Mouse (Mus musculus): Measurements from ENCODE around the gene Gimap7. TPM values are rescaled to one million over a fixed set of nuclear protein-coding genes. Genes with fewer than 3 reads are reported as not detected.
A peak's percentile ranks its signal among the peaks of the same experiment; 100 is the strongest.

Gimap7 gene
- total RNA-seq, 4 experiments from 2014 or later: 0.28 to 0.83 (median 0.52) TPM; not detected in 1

GRCm38 (mm10) chr6:48741711-48742206, 23.3 kb downstream of the Gimap7 start:
- no peak for DNase-seq

GRCm38 (mm10) chr6:48742422-48743351, 24.3 kb downstream of the Gimap7 start:
- DNase-seq: no peak

DNA sequence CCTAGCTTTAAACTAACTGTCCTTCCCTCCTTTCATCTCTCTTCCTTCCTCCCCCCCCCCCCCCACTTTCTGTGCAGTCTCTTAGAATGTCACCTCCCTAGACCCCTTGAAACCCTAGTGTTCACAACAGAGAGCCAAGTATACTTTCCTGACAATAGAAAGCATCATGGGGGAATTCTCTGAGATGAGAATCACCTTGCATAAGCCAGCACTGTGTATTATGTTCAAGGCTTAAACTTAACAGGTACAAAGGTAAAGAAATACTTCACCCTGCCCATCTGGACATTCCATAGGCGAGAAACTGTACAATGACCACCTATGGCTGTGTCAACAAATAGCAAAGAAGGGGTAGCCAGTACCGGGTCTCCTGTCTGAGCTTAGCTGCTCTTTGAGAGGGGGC, 27.1 kb downstream of the Gimap7 start:
- DNase-seq: no peak

DNA sequence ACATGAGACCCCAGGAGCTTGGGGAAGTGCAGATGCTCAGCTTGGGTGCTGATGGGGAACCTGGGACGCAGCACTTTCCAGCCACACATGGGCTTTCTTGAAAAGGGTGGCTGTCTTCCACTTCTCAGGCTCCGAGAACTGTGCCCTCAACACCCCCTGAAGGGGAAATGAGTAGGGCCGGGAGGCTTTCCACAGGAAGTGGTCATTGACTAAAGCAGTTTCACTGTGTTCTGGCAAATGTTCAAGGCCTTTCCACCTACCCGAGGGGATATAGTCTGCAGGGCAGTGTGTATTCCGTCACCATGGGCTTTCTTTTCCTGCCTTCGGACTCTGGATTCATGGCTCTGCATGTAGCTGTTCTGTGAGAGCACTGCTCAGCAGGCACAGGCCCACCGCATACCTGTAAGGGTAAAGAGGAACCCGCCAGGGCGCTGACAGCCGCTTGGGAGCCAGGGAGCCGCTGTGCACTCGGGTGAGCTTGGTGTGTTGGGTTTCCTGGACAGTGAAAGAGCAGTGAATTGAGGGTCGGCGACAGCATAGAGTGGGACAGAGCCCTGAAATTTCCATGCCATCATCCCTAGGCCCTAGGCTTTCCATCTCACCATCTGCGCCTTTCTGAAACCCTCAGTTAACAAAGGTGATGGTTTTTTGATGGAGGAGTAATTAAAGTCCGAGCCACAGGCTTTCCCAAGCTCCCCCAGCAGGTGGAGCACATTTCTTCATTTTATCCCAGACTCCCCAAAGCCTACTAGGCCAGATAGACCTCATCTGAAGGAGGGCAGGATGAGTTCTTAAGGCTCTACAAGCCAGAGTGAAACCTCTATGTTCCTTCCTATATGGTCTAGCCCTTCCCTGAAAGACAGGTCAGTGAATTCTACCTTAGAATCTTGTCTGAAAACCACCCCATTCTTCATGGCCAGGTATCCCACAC, 27.8 kb downstream of the Gimap7 start, which contains the start of gene Gimap5:
Gimap5 (plus strand) TSS at position 239 of the 931 bp plus-strand sequence.
- peak; percentile 62 for DNase-seq

GRCm38 (mm10) chr6:48747091-48747966, 28.9 kb downstream of the Gimap7 start:
- DNase-seq: no peak

DNA sequence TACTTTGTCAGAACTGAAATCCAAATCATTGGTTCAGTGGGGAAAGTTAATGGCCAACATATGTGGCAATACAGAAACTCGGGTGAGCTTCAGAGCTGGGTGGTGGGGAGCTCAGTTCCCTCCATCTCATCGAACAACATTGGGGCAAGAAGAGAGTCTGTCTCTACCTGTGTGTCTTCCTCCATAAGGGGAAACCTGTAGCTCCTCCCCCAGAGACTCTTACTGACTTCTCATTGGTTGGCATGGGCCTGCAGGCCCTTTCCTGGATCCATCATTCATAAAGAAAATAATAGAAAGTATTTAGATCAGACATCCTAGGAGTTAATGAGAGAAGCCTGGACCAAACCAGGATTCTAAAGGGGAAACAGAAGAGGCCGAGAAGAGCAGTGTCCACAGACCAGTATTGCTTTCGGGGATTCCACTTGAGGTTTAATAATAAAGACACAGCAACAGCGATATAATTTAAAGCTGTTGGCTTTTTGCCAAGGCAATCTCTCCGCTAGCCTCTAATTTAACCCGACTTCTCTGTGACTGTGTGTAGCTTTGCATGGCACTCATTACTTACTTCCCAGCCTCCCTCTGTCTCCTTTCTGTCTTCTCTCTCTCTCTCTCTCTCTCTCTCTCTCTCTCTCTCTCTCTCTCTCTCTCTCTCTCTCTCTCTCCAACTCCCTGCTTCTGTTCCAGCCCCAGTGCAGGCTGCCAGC, 45.3 kb downstream of the Gimap7 start:
- no peak for DNase-seq

GRCm38 (mm10) chr6:48764496-48764895, 46.1 kb downstream of the Gimap7 start:
- DNase-seq: peak; percentile 27

DNA sequence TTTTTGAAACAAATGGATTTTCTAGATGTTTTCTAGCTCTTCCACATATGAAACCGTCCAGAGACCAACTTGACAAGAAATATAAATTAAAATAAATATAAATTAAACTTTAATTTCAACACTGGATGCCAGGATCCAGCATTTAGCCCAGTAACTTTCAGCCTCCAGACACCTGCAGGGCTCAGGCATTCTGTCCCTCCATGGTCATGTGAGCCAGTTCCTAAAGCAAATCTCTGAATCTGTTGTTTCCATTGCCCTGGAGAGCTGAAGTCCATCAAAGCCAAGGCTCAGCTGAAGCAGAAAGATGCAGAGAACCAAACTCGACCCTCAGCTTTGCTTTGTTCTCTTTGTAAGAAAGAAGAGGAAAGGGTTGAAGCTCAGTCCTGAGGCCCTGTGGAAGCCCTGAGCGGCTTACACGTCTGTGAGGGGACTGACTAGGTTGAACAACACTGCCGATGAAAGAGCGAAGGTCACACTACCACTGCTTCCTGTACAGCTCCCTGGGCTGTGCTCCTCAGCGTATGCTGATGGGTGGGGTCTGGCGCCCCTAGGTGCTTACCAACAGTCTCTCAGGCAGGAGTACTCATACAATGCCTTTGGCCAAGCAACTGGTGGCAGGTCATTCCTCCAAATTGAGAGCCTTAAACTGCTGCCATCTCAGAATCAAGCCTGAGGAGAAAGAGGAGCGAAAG, 49.9 kb downstream of the Gimap7 start:
- no peak for DNase-seq

DNA sequence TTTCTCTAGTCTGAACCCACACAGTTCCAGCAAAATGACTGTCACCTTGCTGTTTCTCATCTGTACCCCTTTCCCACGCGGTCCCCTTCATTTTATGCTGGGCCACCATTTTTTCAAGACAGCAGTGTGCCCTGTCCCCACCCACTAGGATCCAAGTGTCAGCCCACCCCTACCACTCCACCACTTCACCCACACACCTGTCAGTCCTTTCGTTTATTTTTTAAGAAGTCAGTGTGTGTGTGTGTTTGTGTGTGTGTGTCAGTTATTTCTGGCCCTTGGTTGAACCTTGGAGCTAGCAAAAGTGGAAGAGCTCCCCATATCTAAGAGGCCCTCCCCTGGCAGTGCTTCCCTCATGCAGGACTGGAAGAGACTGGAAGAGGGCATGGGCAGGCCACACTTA, 50.5 kb downstream of the Gimap7 start:
- no peak for DNase-seq

DNA sequence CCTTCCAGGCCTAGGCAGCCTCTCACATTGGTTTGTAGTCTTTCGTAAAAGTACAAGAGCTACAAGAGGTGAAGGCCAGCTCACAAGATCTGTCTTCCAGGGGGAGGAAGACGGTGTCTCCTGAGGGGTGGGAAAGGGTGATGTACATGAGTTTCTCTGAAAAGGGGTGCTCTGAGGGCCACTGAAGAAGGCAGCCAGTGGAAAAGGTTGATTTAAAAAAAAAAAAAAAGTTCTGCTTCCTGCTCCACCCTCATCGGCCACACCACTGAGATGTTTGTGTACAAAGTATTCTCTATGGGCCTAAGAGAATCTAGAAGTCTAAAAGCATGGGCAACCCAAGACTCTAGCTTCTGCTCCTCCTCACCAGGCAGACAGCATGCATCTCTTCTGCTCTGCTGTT, 52.3 kb downstream of the Gimap7 start, which contains the start of gene Gimap3:
Gimap3 (minus strand) TSS at position 156 of the 400 bp plus-strand sequence.
- DNase-seq: no peak

GRCm38 (mm10) chr6:48772030-48772429, 53.6 kb downstream of the Gimap7 start:
- DNase-seq: peak; percentile 66

Other genes with a start within 250 kb of the Gimap7 start
- gene Atp6v0e2, start 181.0 kb upstream of the Gimap7 start, total RNA-seq (2022): 100 to 1,000 TPM; 100 to 130 (median 113) TPM
- gene Lrrc61, start 163.8 kb upstream of the Gimap7 start, total RNA-seq (2022): 10 to 100 TPM; 45.6 to 49.5 (median 49.1) TPM
- gene Rarres2, start 145.8 kb upstream of the Gimap7 start, total RNA-seq (2022): 100 to 1,000 TPM in 1 of 4 experiments, 10 to 100 TPM in 3; 68.8 to 138 (median 88.5) TPM
- not detected for gene Gm45021, start 129.0 kb upstream of the Gimap7 start, total RNA-seq (2022)
- 10 to 100 TPM; 59.1 to 84.5 (median 79.5) TPM for gene Repin1, start 124.7 kb upstream of the Gimap7 start, total RNA-seq (2022)
- 1 to 10 TPM in 3 of 4 experiments, not detected in 1; 1.8 to 7.7 (median 2.6) TPM for gene Gm44965, start 124.7 kb upstream of the Gimap7 start, total RNA-seq (2022)
- 10 to 100 TPM; 10.8 to 14.9 (median 13.4) TPM for gene Zfp775, start 116.6 kb upstream of the Gimap7 start, total RNA-seq (2022)
- gene AI854703, start 91.9 kb upstream of the Gimap7 start, total RNA-seq (2022): 1 to 10 TPM; 1.9 to 6.3 (median 4.1) TPM
- gene Gimap8, start 71.4 kb upstream of the Gimap7 start, total RNA-seq (2022): 10 to 100 TPM in 2 of 4 experiments, 1 to 10 TPM in 2; 9.1 to 15.2 (median 11.7) TPM
- gene Gimap9, start 42.5 kb upstream of the Gimap7 start, total RNA-seq (2022): 1 to 10 TPM; 6.9 to 8.3 (median 7.0) TPM
- gene Gimap4, start 34.1 kb upstream of the Gimap7 start, total RNA-seq (2022): 10 to 100 TPM; 29.1 to 56.5 (median 49.4) TPM
- 10 to 100 TPM; 53.5 to 89.6 (median 66.6) TPM for gene Gimap6, start 10.4 kb upstream of the Gimap7 start, total RNA-seq (2022)
- gene Gm28053, start within 50 bp of the Gimap7 start, total RNA-seq (2022): 1 to 10 TPM; 1.9 to 6.3 (median 3.6) TPM
- 10 to 100 TPM in 3 of 4 experiments, 1 to 10 TPM in 1; 7.4 to 18.7 (median 11.0) TPM for gene Gimap1, start 20.4 kb downstream of the Gimap7 start, total RNA-seq (2022)
- gene Gimap5, start 27.6 kb downstream of the Gimap7 start, total RNA-seq (2022): 10 to 100 TPM; 13.9 to 22.5 (median 16.9) TPM
- gene Gimap3, start 52.2 kb downstream of the Gimap7 start, total RNA-seq (2022): 10 to 100 TPM in 3 of 4 experiments, 1 to 10 TPM in 1; 9.6 to 18.3 (median 13.7) TPM
- 100 to 1,000 TPM; 404 to 478 (median 432) TPM for gene Tmem176a, start 122.3 kb downstream of the Gimap7 start, total RNA-seq (2022)
- 100 to 1,000 TPM; 722 to 872 (median 775) TPM for gene Tmem176b, start 122.9 kb downstream of the Gimap7 start, total RNA-seq (2022)
- not detected for gene Aoc1, start 154.3 kb downstream of the Gimap7 start, total RNA-seq (2022)
- not detected for gene 1600015I10Rik, start 211.3 kb downstream of the Gimap7 start, total RNA-seq (2022)